Mouse (Mus musculus) macrophage (primary cell): ENCODE results near the gene Mettl6. TPM values are rescaled to one million over a fixed set of nuclear protein-coding genes. Genes with fewer than 3 reads are reported as not detected.

Experiments
- H3K27ac ChIP-seq: fragments of 350-480 bp; formaldehyde crosslinking; 2 replicates; pipeline ENCODE4 v1.9.0; 2021
- H3K36me3 ChIP-seq: fragments of 350-480 bp; formaldehyde crosslinking; 2 replicates; pipeline ENCODE4 v1.9.0; 2021; ENCODE audit errors: inconsistent target
- H3K4me3 ChIP-seq: fragments of 350-480 bp; formaldehyde crosslinking; 2 replicates; pipeline ENCODE4 v1.9.0; 2021; ENCODE audit errors: inconsistent target
- H3K79me2 ChIP-seq: fragments of 350-480 bp; formaldehyde crosslinking; 2 replicates; pipeline ENCODE4 v1.9.0; 2021; ENCODE audit errors: inconsistent target
- WGBS: methylation state at CpG from one replicate; pipeline ENCODE4 v1.1.7; 2026; ENCODE audit warnings: inconsistent platforms; ENCODE audit not compliant: missing documents; 5-methylcytosine and 5-hydroxymethylcytosine counted together
- polyA plus RNA-seq: library from polyadenylated mRNA; stranded (reverse); fragments of 250-400 nt; gene quantifications from 3 replicates; pipeline ENCODE4 v1.2.4, GENCODE M21; 2018; ENCODE audit warnings: inconsistent platforms
- total RNA-seq, 78 experiments: library from RNA; depleted of rRNA; stranded (reverse); fragments of 250-400 nt; gene quantifications; 1 replicate in 9 of 78; 2 replicates in 24 of 78; 3 replicates in 43 of 78; 4 replicates in 2 of 78; pipeline ENCODE4 v1.2.4; 2018; ENCODE audit warnings: inconsistent platforms in 56 of 78

Gene Mettl6
- 100 to 1,000 TPM in 17 of 26 experiments, 10 to 100 TPM in 9; 66.9 to 216 (median 116) TPM for total RNA-seq (2018; cell fraction: chromatin; rRNA removed)
- total RNA-seq (2018; cell fraction: cytosol; rRNA removed), result 10 to 100 TPM; 22.5 to 43.0 (median 30.1) TPM
- total RNA-seq (2018; cell fraction: nucleus; rRNA removed), result 100 to 1,000 TPM in 9 of 26 experiments, 10 to 100 TPM in 17; 57.2 to 130 (median 86.3) TPM
- polyA plus RNA-seq, result 23.8 to 35.1 TPM (median 32.2 TPM) in 3 replicates

GRCm38 (mm10) chr14:31494975-31495455 lies at the start of gene Mettl6:
Gene Mettl6 (minus strand): TSS chr14:31495040.
- peak within 1 kb of the TSS; percentile 97 for H3K4me3 ChIP-seq
- WGBS, result under 1% methylated on average over 47 of the region's 49 CpGs
- peaks cover 97% of the 10 kb centered on the region for H3K79me2 ChIP-seq
- H3K36me3 ChIP-seq, result peaks cover 33% of the 10 kb centered on the region
- peak within 1 kb of the TSS; percentile 89 for H3K27ac ChIP-seq

DNA sequence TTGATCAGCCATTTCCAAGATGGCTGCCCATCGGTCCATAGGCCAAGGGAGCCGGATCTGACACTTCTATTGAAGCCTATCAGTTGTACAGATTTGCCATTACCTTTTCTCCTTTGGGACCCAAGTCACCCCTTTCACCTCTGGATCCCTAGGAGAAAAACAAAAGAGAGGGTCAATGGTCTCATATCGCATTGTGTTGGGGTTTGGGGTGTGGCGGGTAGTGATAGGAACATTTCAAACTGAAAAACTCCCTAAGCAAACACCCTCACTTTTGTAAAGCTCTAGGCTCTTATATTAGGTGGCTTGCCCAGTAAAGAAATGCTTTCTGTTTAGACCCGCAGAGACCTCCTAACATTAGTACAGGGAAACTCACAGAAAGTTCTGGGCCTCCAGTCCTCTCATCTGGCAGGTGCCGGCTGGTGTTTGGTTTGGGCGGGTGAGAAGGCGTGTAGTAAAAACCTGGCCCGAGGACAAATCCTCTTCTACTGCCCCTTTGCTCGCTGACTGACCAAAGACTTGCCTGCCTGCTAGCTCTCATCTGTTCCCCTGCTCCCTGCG lies 49.1 kb upstream of the Mettl6 start:
- Histone ChIP-seq H3K79me2 (no peaks in the 10 kb centered on the region), H3K4me3 (no peak overlapping the region), H3K27ac (no peak overlapping the region), H3K36me3 (no peaks in the 10 kb centered on the region)
- 96% methylated on average over 11 of the region's 11 CpGs for WGBS

DNA sequence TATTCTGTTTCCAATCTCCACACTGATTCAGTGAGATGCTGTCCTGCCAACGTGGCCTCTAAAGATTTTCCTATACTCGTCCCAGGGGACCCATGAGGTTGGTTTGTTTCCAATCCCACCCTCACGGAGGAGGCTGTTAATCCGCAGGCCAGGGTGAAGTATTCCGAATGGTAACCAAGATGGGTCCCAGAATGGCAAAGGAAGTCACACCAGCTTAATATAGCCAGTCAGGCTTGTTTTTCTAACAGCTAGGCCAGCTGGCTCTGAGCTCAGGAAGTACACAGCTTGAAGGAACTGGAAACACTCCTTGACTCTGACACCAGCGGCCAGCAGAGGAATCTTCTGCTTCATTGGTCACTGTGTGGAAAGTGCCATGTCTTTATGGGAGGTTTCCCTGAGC lies 42.5 kb upstream of the Mettl6 start:
- H3K36me3 ChIP-seq, result no peaks in the 10 kb centered on the region
- no peaks in the 10 kb centered on the region for H3K79me2 ChIP-seq
- H3K4me3 ChIP-seq, result no peak overlapping the region
- WGBS, result 70% methylated on average over 6 of the region's 6 CpGs
- no peak overlapping the region for H3K27ac ChIP-seq

DNA sequence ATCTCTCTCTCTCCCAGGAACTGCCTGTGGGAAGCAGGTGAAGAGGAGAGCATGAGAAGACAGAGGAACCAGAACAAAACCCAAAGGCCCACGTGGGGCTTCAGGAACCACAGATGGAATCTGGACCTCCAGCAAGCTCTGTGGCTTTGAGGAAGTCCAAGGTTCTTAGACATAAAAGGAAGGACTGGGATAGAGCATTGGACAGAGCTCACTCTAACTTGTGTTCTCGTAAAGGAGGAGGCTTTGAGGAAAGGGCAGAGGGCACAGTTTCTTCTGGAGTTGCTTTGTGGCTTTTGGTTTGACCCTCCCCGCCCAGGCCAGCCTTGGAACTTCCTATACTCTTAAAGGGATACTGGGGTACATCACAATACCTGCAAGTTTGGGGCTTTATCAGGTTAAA lies 37.8 kb upstream of the Mettl6 start:
- Histone ChIP-seq H3K36me3 (no peaks in the 10 kb centered on the region), H3K79me2 (no peaks in the 10 kb centered on the region), H3K4me3 (no peak overlapping the region), H3K27ac (no peak overlapping the region)
- 8% methylated on average over 3 of the region's 3 CpGs for WGBS

DNA sequence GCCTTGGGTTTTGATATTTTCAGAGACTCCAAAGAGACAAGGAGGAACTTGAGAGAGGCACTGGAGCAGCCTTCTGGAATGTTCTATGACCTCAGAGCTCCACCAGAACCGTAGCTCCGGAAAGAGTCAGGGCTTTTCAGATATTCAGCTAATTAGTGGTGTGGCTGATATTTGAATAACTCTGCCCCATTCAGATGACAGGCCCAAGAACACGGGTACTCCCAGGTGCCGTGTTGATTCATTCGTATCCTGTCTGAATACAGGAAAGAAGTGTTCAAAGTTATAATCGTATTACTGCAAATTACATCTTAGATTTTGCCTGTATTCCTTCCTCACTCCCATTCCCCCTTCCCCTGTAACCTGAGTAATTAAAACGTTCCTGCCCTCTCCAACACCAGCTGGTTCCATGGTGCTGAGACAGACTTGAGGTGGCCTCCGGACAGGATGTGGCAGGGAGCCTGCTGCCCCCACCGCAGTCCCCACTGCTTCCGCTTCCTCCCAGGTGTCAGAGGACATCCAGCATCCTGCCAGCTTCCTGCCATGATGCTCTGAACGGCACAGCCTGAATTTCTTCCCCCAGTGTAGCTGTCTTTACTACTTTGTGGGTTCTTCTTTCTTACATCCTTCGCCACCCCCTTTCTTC lies 36.8 kb upstream of the Mettl6 start:
- WGBS, result 20% methylated on average over 12 of the region's 12 CpGs

DNA sequence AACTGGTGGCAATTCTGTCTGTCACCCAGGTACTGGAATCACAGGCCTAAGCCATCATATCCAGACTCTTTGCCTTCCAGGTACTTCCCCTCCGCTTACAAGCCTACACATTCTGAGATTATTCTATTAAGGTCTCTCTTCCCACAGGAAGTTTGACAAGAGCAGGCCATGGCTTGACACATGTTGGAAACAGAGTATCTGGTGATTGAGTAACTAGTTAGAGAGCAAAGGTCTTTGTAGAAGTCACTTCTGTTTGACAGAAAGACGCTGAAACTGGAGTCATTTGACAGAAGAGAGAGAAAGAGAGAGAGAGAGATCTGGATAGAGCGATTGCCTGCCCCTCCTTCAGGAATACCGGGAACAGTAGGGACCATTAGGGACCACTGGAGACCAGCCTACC lies 36.0 kb upstream of the Mettl6 start:
- 76% methylated on average over 4 of the region's 4 CpGs for WGBS
- no peaks in the 10 kb centered on the region for H3K36me3 ChIP-seq
- H3K27ac ChIP-seq, result no peak overlapping the region
- no peaks in the 10 kb centered on the region for H3K79me2 ChIP-seq
- H3K4me3 ChIP-seq, result no peak overlapping the region

More for the DNA sequence above, 36.8 kb upstream of the Mettl6 start:
- H3K4me3 ChIP-seq, result no peak overlapping the region
- no peak overlapping the region for H3K27ac ChIP-seq
- H3K36me3 ChIP-seq, result no peaks in the 10 kb centered on the region
- H3K79me2 ChIP-seq, result no peaks in the 10 kb centered on the region

DNA sequence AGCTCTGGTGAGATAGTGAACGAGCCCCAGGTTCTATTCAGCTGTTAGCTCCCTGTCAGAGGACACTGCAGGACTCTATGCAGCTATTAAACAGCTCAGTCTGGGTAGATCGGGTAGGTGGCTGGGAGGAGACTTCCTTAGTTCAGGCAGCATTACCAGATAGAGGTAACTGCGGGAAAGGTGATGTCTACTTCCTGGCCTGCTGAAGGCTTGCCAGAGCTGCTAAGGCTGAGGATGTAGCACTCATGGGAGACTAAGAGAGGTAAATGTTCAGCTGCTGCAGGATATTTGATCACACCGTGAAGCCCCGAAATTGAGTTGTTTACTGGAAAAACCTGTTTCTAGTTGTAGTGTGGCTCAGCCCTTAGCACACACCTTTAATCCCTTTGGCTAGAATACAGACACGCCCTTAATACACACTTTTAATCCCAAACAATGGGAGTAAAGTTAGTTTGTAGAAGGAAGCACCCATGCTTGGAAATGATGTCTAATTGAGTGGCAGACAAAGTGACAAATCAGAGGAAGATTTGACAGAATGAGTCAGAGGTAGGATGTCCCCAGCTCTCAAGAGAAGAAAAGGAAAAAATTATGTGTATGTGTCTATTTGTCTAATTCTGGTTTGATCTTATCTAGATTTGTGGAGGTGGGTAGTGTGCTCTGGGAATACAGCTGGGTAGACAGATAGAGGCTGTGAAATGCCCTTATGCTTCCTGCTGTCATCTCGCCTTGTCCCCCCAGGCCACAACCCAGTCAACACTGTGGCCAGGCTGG lies 30.4 kb upstream of the Mettl6 start:
- no peak overlapping the region for H3K4me3 ChIP-seq
- WGBS, result 93% methylated on average over 7 of the region's 7 CpGs
- H3K27ac ChIP-seq, result no peak overlapping the region
- no peaks in the 10 kb centered on the region for H3K79me2 ChIP-seq
- no peaks in the 10 kb centered on the region for H3K36me3 ChIP-seq

DNA sequence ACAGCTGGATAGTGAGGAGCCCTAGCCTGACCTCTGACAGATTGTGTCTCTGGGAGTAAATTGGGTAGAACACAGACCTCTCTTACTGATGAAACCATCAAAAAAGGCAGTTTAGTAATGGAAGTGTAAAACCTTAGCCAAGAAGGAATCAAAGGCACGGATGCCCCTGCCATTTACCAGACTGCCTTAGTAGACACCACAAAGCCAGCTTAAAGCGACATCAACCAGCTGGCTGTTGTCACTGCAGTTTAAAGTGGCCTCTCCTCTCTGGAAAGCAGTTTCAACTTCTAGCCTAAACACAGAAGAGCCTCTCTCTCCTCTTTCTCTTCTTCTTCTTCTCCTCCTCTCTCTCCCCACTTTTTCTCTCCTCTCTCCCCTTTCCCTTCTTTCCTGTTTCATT lies 26.5 kb upstream of the Mettl6 start:
- Histone ChIP-seq H3K4me3 (no peak overlapping the region), H3K36me3 (no peaks in the 10 kb centered on the region), H3K79me2 (no peaks in the 10 kb centered on the region), H3K27ac (no peak overlapping the region)
- 89% methylated on average over 2 of the region's 2 CpGs for WGBS

- no peaks in the 10 kb centered on the region for H3K79me2 ChIP-seq
- whole genome bisulfite sequencing, result 44% methylated on average over 3 of the region's 3 CpGs
These were observed 24.3 kb upstream of the Mettl6 start for GRCm38 (mm10) chr14:31519165-31519564.

GRCm38 (mm10) chr14:31515895-31516294 lies 21.1 kb upstream of the Mettl6 start:
- Histone ChIP-seq H3K27ac (no peak overlapping the region), H3K4me3 (no peak overlapping the region), H3K36me3 (no peaks in the 10 kb centered on the region), H3K79me2 (no peaks in the 10 kb centered on the region)
- 94% methylated on average over 2 of the region's 2 CpGs for WGBS

More at GRCm38 (mm10) chr14:31519165-31519564, 24.3 kb upstream of the Mettl6 start:
- no peaks in the 10 kb centered on the region for H3K36me3 ChIP-seq
- no peak overlapping the region for H3K4me3 ChIP-seq
- no peak overlapping the region for H3K27ac ChIP-seq

GRCm38 (mm10) chr14:31510322-31510721 lies 15.5 kb upstream of the Mettl6 start:
- H3K79me2 ChIP-seq, result no peaks in the 10 kb centered on the region
- peaks cover 49% of the 10 kb centered on the region for H3K36me3 ChIP-seq
- H3K27ac ChIP-seq, result no peak overlapping the region
- H3K4me3 ChIP-seq, result no peak overlapping the region
- 98% methylated on average over 3 of the region's 3 CpGs for WGBS

DNA sequence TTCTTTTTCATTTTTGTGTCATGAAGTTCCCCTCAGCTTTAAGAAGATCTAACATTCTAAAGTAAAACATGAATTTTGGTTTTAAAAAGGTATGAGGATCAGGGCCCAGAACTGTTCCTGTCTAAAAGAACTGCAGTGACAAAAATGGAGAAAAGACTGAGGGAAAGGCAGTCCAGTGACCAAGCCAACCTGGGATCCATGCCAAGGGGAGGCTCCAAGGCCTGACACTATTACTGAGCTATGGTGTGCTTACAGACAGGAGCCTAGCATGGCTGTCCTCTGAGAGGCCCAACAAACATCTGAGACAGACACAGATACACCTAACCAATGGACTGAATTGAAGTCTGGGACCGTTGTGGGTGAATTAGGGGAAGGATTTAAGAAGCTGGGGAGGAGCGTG lies 15.1 kb upstream of the Mettl6 start:
- no peak overlapping the region for H3K27ac ChIP-seq
- peaks cover 53% of the 10 kb centered on the region for H3K36me3 ChIP-seq
- WGBS, result 94% methylated on average over 2 of the region's 2 CpGs
- no peak overlapping the region for H3K4me3 ChIP-seq
- no peaks in the 10 kb centered on the region for H3K79me2 ChIP-seq

DNA sequence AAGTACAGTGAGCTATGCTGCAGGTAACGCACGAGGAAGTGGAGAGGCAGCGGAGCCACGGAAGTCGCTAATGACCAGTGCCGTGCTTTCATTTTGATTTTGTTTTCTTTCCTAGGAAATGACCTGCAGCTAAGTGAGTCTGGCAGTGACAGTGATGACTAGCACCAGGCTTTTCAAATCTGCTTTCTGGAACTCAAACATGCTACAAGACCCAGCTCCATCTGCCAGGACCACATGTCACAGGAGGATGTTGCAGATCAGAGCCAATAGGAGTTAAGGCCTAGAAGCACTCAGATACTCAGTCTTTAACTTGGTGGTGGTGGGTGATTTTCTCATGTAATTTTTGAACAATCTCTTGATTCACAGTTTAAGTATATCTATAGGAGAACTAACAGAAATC lies 11.6 kb upstream of the Mettl6 start:
- H3K36me3 ChIP-seq, result peaks cover 88% of the 10 kb centered on the region
- WGBS, result 94% methylated on average over 6 of the region's 6 CpGs
- H3K79me2 ChIP-seq, result no peaks in the 10 kb centered on the region; the same call in 1 of the 2 replicates
- no peak overlapping the region for H3K4me3 ChIP-seq
- no peak overlapping the region for H3K27ac ChIP-seq

DNA sequence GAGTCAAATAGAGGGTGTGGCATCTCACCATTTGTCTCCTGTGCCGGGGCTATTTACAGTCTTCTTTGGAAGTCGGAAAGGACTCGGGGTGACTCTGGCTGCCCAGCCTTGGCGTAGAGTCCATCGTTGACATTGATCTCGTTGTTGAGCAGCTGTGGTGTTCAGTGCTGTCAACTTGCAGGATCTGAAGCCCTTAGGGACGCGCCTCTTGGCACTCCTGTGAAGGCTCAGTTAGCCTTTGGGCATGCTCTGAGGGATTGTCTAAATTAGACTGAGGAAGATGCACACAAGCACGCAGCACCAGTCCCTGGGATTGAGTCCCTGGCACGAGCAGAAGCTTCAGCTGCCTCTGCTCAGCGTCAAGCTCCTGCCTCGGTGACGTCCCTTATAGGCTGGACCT lies 8.6 kb upstream of the Mettl6 start:
- Histone ChIP-seq H3K27ac (no peak overlapping the region), H3K4me3 (no peak overlapping the region), H3K79me2 (peaks cover 26% of the 10 kb centered on the region), H3K36me3 (peaks cover 94% of the 10 kb centered on the region)
- 94% methylated on average over 13 of the region's 13 CpGs for WGBS

DNA sequence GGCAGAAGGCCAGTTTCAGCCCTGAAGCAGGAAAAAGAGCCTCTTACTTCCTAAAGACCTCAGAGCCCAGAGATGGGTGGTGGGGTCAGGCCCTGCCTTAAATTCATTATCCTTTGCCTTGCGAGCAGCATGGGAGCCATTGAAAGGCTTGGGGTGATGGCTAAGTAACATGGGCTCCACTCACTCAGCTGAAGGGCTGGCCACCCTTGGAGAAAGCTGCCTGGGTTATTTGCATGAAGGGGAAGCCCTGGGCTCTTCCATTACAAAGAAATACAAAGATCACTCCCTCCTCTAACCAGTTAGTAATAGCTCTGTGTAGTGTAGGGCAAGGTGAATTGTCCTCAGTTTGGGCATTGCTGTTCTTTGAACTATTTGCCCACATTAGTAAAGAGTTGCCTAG lies 4.7 kb upstream of the Mettl6 start:
- WGBS, result 100% methylated on average over 1 of the region's 1 CpGs
- Histone ChIP-seq H3K36me3 (peaks cover 63% of the 10 kb centered on the region), H3K27ac (no peak overlapping the region), H3K79me2 (peaks cover 62% of the 10 kb centered on the region), H3K4me3 (no peak overlapping the region)
